Mouse (Mus musculus) CD4-positive helper T cell, adult 2 months (primary cell): ENCODE results near the gene Nhp2.

Source experiments
- DNase-seq: peaks from one replicate; pipeline ENCODE4 v3.0.0-alpha.2; 2012; ENCODE audit warnings: low read depth, missing footprints, low spot score

The Nhp2 gene

DNA sequence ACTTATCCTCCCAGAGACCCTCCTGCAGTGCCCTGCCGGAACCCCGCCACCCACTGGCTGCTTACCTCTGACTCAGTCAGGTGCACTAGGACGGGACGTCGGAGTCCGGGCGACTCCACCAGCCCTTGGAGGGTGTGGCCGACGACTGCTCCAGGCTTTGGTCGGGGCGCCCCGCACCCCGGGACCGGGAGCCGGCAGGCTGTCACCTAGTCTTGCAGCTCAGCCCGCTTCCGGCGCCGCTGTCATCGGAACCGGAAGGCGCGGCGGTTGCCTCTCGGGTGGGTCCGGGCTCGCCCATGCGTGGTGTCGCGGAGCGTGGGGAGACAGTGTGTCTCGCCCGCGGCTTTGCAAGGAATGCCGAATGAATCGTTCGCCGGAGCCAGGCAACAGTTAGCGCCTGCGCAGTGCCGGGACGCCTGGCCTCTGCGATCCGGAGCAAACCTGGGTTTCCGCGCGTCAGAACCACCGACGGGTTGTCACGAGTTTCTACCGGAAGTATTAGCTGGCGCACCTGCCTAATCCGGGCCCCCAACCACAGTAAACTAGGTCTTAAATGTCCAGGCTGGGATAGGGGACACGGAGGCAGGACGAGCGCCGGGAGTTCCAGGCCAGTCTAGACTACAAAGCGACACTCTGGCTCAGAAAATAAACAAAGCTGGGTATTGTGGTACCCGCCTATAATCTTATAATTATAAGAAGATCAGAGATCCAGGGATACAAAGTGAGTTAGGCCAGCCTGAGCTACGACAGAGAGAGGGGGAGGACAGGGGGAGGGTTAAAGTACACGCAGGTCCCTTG, 16.2 kb downstream of the Nhp2 start, which contains the start of gene Rmnd5b:
TSS of gene Rmnd5b (minus strand) at position 372 of the 798 bp plus-strand sequence.
- peak; percentile 94 for DNase-seq

- DNase-seq, result peak; percentile 88
Observed at GRCm38 (mm10) chr11:51636323-51636684, 16.8 kb downstream of the Nhp2 start.

DNA sequence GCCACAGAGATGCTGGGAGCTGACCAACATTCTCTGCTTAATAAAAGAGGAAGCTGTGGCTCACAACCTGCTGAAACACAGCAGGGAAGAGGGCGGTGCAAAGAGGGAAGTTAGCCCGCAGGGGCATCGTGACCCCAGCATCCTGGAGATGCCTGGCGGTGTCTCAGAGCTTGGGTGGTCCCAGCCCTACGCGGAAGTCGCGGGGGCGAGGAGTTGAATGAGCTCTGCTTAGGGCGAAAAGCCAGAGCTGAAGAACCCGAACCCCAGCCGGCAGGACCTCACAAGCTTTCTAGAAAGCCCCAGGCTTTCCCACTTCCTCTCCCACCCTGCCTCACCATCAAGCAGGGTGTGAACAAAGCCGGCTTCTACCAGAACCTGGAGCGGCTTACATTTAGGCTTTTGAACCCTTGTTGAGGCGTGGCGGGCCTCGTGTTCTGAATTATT, 18.5 kb downstream of the Nhp2 start:
- peak; percentile 69 for DNase-seq

DNA sequence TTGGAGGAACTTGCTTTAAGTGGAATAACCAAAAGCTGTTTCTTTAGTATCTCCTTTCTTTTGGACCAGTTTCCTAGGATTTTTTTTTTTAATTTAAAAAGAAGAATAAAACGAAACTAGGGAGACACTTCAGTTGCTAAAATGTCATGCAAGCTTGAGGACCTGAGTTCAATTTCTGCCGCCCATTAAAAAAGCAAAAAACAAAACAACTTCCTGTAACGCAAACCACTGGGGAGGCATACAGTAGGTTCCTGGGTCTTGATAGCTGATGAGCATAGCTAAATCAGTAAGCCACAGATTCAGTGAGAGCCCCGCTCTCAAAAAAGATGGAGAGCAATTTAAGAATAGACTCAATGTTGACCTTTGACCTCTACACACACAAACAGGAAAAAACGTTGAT, 19.0 kb downstream of the Nhp2 start:
- peak; percentile 21 for DNase-seq

DNA sequence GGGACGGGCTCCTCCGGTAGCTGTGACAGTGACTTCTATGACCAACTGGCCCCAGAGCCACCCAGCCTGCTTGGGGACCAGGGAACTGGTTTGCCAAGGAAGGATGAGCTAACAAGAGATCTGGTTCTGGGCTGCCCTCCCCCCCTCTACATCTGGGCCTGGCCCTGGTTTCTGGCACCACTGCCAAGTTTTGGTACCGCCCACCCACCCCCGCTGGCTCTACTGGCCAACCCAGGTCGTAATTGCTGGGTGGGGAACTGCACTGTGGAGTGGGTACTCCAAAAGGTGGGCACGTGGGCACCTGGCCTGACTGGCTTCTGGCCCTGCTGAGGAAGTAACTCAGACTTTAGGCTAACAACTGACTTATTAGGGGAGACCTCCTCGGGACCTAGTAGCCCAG, 21.2 kb downstream of the Nhp2 start:
- DNase-seq, result no peak

DNA sequence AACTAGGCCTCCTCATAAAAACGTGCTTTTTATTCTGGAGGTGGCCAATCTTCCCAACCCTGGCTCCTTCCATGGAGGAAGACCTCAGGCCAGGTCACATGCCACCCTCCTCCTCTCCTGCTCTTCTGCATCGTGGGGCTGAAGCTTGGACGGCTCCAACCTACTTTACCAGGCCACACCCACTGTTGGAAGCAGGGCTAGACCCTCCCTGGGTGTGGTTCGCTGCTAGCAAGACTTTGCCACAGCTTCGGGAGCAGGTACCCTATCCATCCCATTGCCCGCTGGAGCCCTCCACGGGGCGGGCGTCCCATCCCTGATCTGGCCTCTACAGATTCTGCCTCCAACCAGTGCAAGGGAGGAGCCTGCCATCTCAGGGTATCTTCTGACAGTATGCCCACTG, 23.7 kb downstream of the Nhp2 start:
- no peak for DNase-seq

GRCm38 (mm10) chr11:51643761-51644160, 24.2 kb downstream of the Nhp2 start:
- DNase-seq, result no peak

- DNase-seq, result peak; percentile 46
Observed at GRCm38 (mm10) chr11:51644217-51644616, 24.7 kb downstream of the Nhp2 start.

DNA sequence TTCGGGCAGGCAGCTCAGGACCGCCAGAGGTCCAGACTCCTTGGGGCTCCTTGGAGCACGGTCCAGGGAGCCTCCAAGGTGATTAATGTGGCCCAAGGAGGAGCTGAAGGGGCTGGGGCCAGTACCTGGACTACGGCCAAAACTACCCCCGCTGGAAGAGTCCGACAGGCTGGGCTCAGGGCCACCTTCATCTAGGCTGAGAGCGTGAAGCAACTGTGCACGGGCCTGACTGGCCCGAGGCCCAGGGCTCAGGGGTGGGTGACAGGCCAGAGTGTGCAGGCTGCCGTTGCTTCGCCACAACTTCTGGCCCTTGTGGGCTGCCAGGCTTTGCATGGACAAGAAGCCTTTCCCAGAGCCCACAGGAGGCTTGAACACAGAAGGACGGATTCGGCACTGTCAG, 25.8 kb downstream of the Nhp2 start:
- DNase-seq, result no peak

DNA sequence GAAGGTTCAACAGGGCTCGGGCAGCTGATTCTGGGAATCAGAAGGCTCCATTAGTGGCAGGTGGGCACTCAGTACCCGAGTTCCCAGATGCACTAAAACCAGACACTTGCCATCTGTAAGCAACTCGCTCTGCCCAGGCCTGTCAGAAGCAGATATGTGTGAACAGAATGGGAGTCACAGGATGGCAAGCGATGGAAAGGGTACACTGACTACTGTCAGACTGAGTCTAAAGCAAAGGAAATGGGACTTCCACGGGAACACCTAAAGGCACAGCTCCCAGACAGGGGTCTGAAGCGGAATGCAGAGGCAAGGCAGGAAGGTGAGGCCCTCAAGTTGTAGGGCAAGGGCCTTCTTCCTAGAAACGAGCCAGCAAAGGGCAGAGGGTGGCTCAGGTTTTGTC, 26.7 kb downstream of the Nhp2 start:
- no peak for DNase-seq

- DNase-seq, result no peak
Observed at GRCm38 (mm10) chr11:51646751-51647667, 27.5 kb downstream of the Nhp2 start.

- no peak for DNase-seq
Observed at GRCm38 (mm10) chr11:51648566-51648965, 29.0 kb downstream of the Nhp2 start.

DNA sequence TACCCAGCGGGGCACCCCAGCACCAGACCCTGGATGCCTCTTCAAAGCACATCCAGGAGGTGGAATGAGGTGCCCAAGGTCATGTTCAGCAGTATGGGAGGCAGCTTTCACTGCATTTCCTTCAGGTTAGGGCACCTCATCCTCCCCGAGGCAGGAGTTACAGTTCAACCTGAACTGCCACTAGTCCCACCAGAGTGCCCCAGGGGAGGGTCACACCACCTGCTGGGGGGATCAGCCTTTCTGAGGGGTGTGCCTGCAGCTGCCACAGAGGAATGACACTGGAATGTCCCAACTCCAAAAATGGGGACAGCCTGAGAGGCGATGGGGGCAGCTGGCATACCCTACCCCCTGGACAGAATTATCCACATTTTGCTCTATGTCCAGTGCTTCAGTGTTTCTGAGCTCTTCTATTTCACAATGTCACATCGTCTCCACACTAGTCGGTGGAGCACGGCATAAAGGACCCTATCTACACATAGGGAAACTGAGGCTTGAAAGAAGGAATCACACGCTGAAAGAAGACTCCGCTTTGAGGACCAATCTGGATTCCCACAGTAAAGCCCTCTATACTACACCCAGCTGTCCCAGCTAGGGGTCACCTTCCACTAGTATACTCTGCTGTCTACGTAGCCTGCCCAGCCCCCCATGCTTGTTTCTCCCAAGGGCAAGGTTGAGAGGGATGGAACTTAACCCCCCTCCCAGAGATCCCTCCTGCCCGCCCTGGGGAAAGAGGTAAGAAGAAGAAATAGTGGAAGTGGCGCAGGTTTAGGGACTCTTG, 29.8 kb downstream of the Nhp2 start:
- no peak for DNase-seq

DNA sequence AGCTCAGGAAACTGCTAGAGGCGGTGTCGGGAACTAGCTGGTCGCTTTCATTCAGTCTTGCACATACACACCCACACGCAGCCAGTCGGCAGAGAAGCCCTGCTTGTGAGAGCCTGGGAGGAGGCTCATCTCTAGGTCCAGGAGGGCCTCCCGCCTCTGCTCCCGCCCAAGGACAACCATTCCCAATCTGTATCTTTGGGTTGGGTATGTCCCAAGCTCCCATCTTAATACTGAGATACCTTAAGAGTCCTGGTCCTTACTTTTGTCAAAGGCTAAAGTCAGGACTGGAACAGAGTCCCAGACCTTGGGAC, 30.3 kb downstream of the Nhp2 start:
- peak; percentile 50 for DNase-seq

DNA sequence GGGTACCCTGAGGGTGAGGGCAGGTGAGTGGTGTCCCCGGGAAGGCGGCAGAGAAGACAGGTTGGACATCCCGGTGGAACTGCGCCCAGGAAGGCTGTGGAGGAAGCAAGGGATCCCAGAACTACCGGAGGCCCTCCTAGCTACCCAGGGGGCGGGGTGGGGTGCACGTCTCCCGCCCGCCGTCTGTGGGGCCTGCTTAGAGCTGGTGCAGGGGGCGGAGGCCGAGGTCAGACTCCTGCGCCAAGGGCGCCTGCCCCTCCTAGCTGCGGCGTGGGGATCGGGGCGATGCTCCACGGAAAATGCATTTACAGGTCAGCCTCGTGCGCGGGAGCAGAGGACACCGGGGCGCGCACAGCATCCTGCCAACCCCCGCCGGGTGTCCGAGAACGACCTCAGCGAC, 30.7 kb downstream of the Nhp2 start:
- DNase-seq, result no peak

- peak; percentile 81 for DNase-seq
Observed at GRCm38 (mm10) chr11:51650691-51651515, 31.4 kb downstream of the Nhp2 start, which contains the start of the genes N4bp3 and D930048N14Rik. Gene N4bp3, minus strand, starts transcription at chr11:51650842. Gene D930048N14Rik, plus strand, starts transcription at chr11:51650954.

DNA sequence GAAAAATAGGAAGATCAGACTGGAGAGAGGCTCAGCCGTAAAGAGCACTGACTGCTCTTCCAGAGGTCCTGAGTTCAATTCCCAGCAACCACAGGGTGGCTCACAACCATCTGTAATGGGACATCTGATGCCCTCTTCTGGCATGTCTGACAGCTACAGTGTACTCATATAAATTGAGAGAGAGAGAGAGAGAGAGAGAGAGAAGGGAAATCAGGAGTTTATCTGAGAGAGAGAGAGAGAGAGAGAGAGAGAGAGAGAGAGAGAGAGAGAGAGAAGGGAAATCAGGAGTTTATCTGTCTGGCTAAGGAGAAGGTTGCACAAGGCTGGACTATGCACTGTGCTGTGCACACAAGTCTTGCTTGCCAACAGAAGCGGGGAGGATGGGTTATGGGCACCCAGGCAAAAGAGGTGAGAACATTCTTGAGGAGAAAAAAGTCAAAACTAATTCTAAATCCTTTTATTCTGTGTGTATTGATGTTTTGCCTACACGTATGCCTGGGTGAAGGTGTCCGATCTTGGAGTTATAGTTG, 33.4 kb downstream of the Nhp2 start:
- DNase-seq, result no peak

- DNase-seq, result no peak
Observed at GRCm38 (mm10) chr11:51653736-51654135, 34.2 kb downstream of the Nhp2 start.

GRCm38 (mm10) chr11:51654891-51655290, 35.4 kb downstream of the Nhp2 start:
- no peak for DNase-seq

DNA sequence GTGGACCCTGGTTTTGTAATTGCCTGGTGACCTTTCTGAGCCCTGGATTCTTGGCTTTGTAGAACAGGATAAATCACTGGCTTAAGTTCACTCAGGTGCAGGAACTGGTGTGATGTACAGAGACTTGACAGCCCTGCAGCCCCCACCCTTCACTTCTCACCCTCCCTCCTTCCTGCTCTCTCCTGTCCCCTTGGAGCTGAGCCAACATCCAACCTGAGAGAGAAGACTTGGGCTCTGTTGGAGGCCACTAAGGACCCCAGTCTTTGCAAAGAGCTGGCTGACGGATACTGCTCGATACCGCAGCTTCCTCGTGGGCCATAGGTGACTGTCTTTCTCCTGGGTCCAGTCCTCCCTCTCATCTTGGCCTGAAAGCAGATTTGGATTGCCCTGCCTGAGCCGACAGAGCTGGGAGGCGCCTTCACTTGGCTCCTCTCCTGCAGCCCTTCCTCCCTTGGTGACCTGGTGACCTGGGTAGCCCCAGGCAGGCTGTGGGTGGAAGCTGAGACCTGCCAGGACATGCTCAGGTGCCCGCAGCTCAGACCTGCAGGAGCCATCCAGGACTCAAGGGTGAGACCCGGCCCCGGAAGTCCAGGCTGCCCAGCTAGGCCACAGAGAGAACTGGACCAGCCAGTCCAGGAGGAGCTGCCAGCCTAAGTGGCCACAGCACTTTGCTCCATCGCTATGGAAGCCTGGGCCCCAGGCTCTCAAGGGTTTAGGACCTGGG, 37.4 kb downstream of the Nhp2 start:
- no peak for DNase-seq
